Mouse (Mus musculus): ENCODE data around the gene Cers2. TPM values are rescaled to one million over a fixed set of nuclear protein-coding genes. Genes with fewer than 3 reads are reported as not detected.

The Cers2 gene
- polyA plus RNA-seq, 1 experiment from 2014 or later = 118 TPM

DNA sequence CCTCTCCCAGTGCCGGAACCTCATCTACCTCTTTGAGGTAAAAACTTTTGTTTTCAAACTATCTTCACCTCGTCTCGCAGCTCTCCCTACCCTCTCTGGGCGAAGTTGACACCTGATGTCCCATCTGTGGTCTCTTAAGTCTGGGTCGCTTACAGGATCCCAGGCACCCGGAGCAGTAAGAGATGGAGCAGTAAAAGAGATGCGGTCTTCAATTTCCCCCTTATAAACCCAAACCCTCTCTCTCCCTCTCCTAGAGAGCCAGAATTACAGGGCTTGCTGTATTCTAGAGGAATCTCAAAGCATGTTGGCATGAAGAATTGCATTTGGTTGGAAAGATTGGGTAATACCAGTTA, 31.0 kb upstream of the Cers2 start:
- Histone ChIP-seq H3K36me3 (ENCODE audit: control insufficient read depth, insufficient read depth, low read length) (peaks cover 16% of the 10 kb centered on the region), H3K9ac (ENCODE audit: low read length) (peak overlapping the region; percentile 94), H3K4me2 (ENCODE audit: low read length) (peak overlapping the region; percentile 89), H3K4me3 (ENCODE audit: control insufficient read depth in 1 of 2, insufficient read depth in 1 of 2, low read depth in 1 of 2, low read length in 2 of 2) (peak overlapping the region; percentile 82 to 83), H3K9me3 (ENCODE audit: control insufficient read depth, low read length) (no peaks in the 10 kb centered on the region), H3K27ac (replicated peaks in 1 of 2; ENCODE audit: control insufficient read depth in 1 of 2, insufficient read depth in 1 of 2, low read depth in 2 of 2, low read length in 2 of 2) (peak overlapping the region; percentile 96 to 99), H3K4me1 (ENCODE audit: control insufficient read depth in 2 of 2, insufficient read depth in 2 of 2, low read length in 2 of 2) (peaks cover 3 to 16% of the 10 kb centered on the region in 2 experiments), H3K27me3 (ENCODE audit: control insufficient read depth, insufficient read depth, low read length) (no peaks in the 10 kb centered on the region)
- whole genome bisulfite sequencing = under 1% methylated on average over 7 of the region's 7 CpGs
- no peak for ATAC-seq (ENCODE audit: insufficient number of reproducible peaks, insufficient read depth, low FRiP score, low read depth)

GRCm38 (mm10) chr3:95284062-95284461, 30.5 kb upstream of the Cers2 start:
- Histone ChIP-seq H3K36me3 (ENCODE audit: control insufficient read depth, insufficient read depth, low read length) (peaks cover 19% of the 10 kb centered on the region), H3K9me3 (ENCODE audit: control insufficient read depth, low read length) (no peaks in the 10 kb centered on the region), H3K4me1 (ENCODE audit: control insufficient read depth in 2 of 2, insufficient read depth in 2 of 2, low read length in 2 of 2) (peaks cover 3 to 16% of the 10 kb centered on the region in 2 experiments), H3K4me3 (ENCODE audit: control insufficient read depth in 1 of 2, insufficient read depth in 1 of 2, low read depth in 1 of 2, low read length in 2 of 2) (peak overlapping the region; percentile 82 to 83; a peak in 3 of 4 replicates), H3K4me2 (ENCODE audit: low read length) (peak overlapping the region; percentile 89), H3K27me3 (ENCODE audit: control insufficient read depth, insufficient read depth, low read length) (no peaks in the 10 kb centered on the region), H3K9ac (ENCODE audit: low read length) (peak overlapping the region; percentile 94), H3K27ac (replicated peaks in 1 of 2; ENCODE audit: control insufficient read depth in 1 of 2, insufficient read depth in 1 of 2, low read depth in 2 of 2, low read length in 2 of 2) (peak overlapping the region in 1 of 2 experiments; percentile 96; a peak in 1 of 4 replicates)
- 8% methylated on average over 1 of the region's 1 CpGs for WGBS
- no peak for ATAC-seq (ENCODE audit: insufficient number of reproducible peaks, insufficient read depth, low FRiP score, low read depth)

DNA sequence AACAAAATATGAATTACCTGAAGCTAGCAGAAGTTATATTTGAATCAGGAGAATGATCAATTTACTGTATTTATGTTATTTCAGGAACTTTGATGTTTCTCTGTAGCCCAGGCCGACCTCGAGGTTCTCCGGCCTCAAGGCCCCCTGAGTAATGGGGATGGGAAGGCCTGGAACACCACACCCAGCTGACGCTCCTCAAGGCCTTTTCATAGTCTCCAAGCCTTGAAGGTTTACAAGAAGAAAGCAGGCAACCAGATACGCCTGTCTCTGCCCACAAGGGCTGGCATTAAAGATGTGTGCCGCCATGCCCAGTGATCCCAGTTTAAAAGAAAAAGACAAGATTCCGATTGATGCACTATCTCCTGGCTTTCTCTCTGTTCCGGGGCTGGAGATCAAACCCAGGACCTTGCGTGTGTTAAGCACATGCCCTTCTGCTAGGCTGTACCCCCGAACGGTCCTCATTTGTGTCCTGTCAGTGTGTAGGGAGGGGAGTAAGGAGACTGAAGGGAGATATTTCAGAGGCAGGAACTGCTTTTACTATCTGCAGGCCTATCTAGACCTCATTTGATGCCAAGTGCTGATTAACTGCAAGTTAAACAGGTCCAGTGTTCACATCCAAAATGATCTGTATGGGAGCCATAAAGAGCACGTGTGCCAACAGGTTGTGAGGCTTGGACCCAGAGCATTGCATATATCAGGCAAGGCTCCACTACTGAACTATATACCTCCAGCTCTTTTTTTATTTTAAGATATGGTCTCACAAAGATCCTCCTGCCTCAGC, 29.9 kb upstream of the Cers2 start:
- Histone ChIP-seq H3K4me2 (ENCODE audit: low read length) (peak overlapping the region; percentile 89), H3K9ac (ENCODE audit: low read length) (peak overlapping the region; percentile 94), H3K4me1 (ENCODE audit: control insufficient read depth in 2 of 2, insufficient read depth in 2 of 2, low read length in 2 of 2) (peaks cover 3 to 16% of the 10 kb centered on the region in 2 experiments), H3K27ac (replicated peaks in 1 of 2; ENCODE audit: control insufficient read depth in 1 of 2, insufficient read depth in 1 of 2, low read depth in 2 of 2, low read length in 2 of 2) (no peak overlapping the region), H3K9me3 (ENCODE audit: control insufficient read depth, low read length) (no peaks in the 10 kb centered on the region), H3K36me3 (ENCODE audit: control insufficient read depth, insufficient read depth, low read length) (peaks cover 24% of the 10 kb centered on the region), H3K4me3 (ENCODE audit: control insufficient read depth in 1 of 2, insufficient read depth in 1 of 2, low read depth in 1 of 2, low read length in 2 of 2) (peak overlapping the region in 1 of 2 experiments; percentile 83; a peak in 1 of 4 replicates), H3K27me3 (ENCODE audit: control insufficient read depth, insufficient read depth, low read length) (no peaks in the 10 kb centered on the region)
- ATAC-seq (ENCODE audit: insufficient number of reproducible peaks, insufficient read depth, low FRiP score, low read depth) = no peak
- 89% methylated on average over 12 of the region's 12 CpGs for WGBS

DNA sequence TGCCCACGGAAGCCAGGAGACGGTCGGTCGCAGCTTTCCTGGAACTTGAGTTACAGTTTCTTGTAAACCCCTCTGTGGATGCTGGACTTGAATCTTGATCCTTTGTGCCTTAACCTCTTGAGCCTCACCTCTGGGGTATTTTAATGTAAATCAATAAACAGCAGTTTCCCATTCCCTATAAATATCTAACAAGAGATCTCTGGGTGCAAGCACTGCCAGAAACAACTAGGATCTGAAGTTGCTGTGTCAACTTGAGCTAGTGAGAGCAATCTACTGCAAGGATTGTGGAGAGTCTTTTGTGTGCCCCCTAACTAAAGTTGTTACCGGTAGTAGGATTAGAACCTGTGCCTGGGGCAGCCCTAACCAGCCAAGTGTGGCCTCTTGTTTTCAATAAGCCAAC, 29.2 kb upstream of the Cers2 start:
- Histone ChIP-seq H3K4me1 (ENCODE audit: control insufficient read depth in 2 of 2, insufficient read depth in 2 of 2, low read length in 2 of 2) (peaks cover 3 to 16% of the 10 kb centered on the region in 2 experiments), H3K36me3 (ENCODE audit: control insufficient read depth, insufficient read depth, low read length) (peaks cover 29% of the 10 kb centered on the region), H3K4me3 (ENCODE audit: control insufficient read depth in 1 of 2, insufficient read depth in 1 of 2, low read depth in 1 of 2, low read length in 2 of 2) (no peak overlapping the region), H3K27me3 (ENCODE audit: control insufficient read depth, insufficient read depth, low read length) (no peaks in the 10 kb centered on the region), H3K9me3 (ENCODE audit: control insufficient read depth, low read length) (no peaks in the 10 kb centered on the region), H3K27ac (replicated peaks in 1 of 2; ENCODE audit: control insufficient read depth in 1 of 2, insufficient read depth in 1 of 2, low read depth in 2 of 2, low read length in 2 of 2) (no peak overlapping the region), H3K4me2 (ENCODE audit: low read length) (no peak overlapping the region), H3K9ac (ENCODE audit: low read length) (no peak overlapping the region)
- ATAC-seq (ENCODE audit: insufficient number of reproducible peaks, insufficient read depth, low FRiP score, low read depth) = no peak
- WGBS = 94% methylated on average over 5 of the region's 5 CpGs

DNA sequence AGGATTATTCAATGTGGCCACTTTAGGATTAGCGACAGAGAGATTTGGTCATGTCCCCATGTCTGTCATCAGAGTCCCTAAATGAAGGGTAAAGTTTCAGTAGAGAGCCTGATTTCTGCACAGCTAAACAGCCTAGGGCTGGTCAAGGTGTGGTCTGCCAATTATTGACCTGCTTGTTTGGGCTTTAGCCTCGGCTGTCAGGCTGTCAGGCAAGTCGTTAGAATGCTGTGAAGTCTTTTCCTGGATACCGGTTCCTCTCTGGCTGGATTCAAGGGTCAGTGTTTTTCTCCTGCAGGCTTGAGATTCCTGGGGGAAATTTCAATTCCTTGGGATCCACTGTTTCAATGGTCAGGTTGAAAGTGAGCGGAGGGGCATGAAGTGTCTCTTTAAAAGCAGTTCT, 28.6 kb upstream of the Cers2 start:
- H3K27me3 ChIP-seq (ENCODE audit: control insufficient read depth, insufficient read depth, low read length) = no peaks in the 10 kb centered on the region
- no peak overlapping the region for H3K4me3 ChIP-seq (ENCODE audit: control insufficient read depth in 1 of 2, insufficient read depth in 1 of 2, low read depth in 1 of 2, low read length in 2 of 2)
- H3K9me3 ChIP-seq (ENCODE audit: control insufficient read depth, low read length) = no peaks in the 10 kb centered on the region
- peaks cover 3 to 12% of the 10 kb centered on the region in 2 experiments for H3K4me1 ChIP-seq (ENCODE audit: control insufficient read depth in 2 of 2, insufficient read depth in 2 of 2, low read length in 2 of 2)
- H3K27ac ChIP-seq (replicated peaks in 1 of 2; ENCODE audit: control insufficient read depth in 1 of 2, insufficient read depth in 1 of 2, low read depth in 2 of 2, low read length in 2 of 2) = no peak overlapping the region
- H3K36me3 ChIP-seq (ENCODE audit: control insufficient read depth, insufficient read depth, low read length) = peaks cover 35% of the 10 kb centered on the region
- no peak overlapping the region for H3K4me2 ChIP-seq (ENCODE audit: low read length)
- H3K9ac ChIP-seq (ENCODE audit: low read length) = no peak overlapping the region
- WGBS = 62% methylated on average over 5 of the region's 5 CpGs
- no peak for ATAC-seq (ENCODE audit: insufficient number of reproducible peaks, insufficient read depth, low FRiP score, low read depth)

- Histone ChIP-seq H3K27me3 (ENCODE audit: control insufficient read depth, insufficient read depth, low read length) (no peaks in the 10 kb centered on the region), H3K27ac (replicated peaks in 1 of 2; ENCODE audit: control insufficient read depth in 1 of 2, insufficient read depth in 1 of 2, low read depth in 2 of 2, low read length in 2 of 2) (no peak overlapping the region), H3K4me3 (ENCODE audit: control insufficient read depth in 1 of 2, insufficient read depth in 1 of 2, low read depth in 1 of 2, low read length in 2 of 2) (no peak overlapping the region), H3K9ac (ENCODE audit: low read length) (no peak overlapping the region), H3K36me3 (ENCODE audit: control insufficient read depth, insufficient read depth, low read length) (peaks cover 38% of the 10 kb centered on the region), H3K4me2 (ENCODE audit: low read length) (no peak overlapping the region), H3K4me1 (ENCODE audit: control insufficient read depth in 2 of 2, insufficient read depth in 2 of 2, low read length in 2 of 2) (peaks cover 3 to 12% of the 10 kb centered on the region in 2 experiments), H3K9me3 (ENCODE audit: control insufficient read depth, low read length) (no peaks in the 10 kb centered on the region)
- ATAC-seq (ENCODE audit: insufficient number of reproducible peaks, insufficient read depth, low FRiP score, low read depth) = no peak
- WGBS = 71% methylated on average over 7 of the region's 7 CpGs
These were observed 28.1 kb upstream of the Cers2 start for GRCm38 (mm10) chr3:95286510-95286909.

DNA sequence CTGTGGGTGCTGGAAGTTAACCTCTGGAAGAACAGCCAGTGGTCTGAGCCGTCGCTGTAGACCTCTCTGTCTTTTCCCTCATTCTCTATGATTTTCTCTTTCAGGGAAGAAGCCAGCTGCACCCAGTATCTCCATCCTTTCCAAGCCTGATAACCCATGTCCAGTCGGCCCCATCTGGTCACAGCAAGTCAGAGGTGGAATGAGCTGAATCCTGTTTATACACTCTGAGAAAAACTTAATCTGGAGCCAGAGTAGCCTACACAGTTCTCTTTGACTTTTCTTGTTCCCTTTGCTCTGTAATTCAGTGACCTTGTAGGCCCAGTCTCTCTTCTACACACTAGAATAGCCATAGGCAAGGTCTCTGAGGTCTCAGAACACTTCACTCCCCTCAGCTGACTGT, 27.1 kb upstream of the Cers2 start:
- Histone ChIP-seq H3K9me3 (ENCODE audit: control insufficient read depth, low read length) (no peaks in the 10 kb centered on the region), H3K9ac (ENCODE audit: low read length) (no peak overlapping the region), H3K4me1 (ENCODE audit: control insufficient read depth in 2 of 2, insufficient read depth in 2 of 2, low read length in 2 of 2) (peaks cover 3 to 12% of the 10 kb centered on the region in 2 experiments), H3K27me3 (ENCODE audit: control insufficient read depth, insufficient read depth, low read length) (no peaks in the 10 kb centered on the region), H3K4me2 (ENCODE audit: low read length) (no peak overlapping the region), H3K4me3 (ENCODE audit: control insufficient read depth in 1 of 2, insufficient read depth in 1 of 2, low read depth in 1 of 2, low read length in 2 of 2) (no peak overlapping the region), H3K36me3 (ENCODE audit: control insufficient read depth, insufficient read depth, low read length) (peaks cover 48% of the 10 kb centered on the region), H3K27ac (replicated peaks in 1 of 2; ENCODE audit: control insufficient read depth in 1 of 2, insufficient read depth in 1 of 2, low read depth in 2 of 2, low read length in 2 of 2) (no peak overlapping the region)
- WGBS = 70% methylated on average over 3 of the region's 3 CpGs
- ATAC-seq (ENCODE audit: insufficient number of reproducible peaks, insufficient read depth, low FRiP score, low read depth) = no peak
